Mouse (Mus musculus) ovary, postnatal 36 days (tissue): Measurements from ENCODE around the gene Rab11a.
A peak's percentile ranks its signal among the peaks of the same experiment; 100 is the strongest.
"Not testable (repeated sequence)": the region's sequence is repeated elsewhere in the genome, so short reads cannot be mapped to it uniquely, and the experiment has no call there.

Experiments used
- DNase-seq: peaks from one replicate; pipeline ENCODE4 v3.0.0; 2022; ENCODE audit warnings: low spot score, mixed read lengths

Rab11a gene

DNA sequence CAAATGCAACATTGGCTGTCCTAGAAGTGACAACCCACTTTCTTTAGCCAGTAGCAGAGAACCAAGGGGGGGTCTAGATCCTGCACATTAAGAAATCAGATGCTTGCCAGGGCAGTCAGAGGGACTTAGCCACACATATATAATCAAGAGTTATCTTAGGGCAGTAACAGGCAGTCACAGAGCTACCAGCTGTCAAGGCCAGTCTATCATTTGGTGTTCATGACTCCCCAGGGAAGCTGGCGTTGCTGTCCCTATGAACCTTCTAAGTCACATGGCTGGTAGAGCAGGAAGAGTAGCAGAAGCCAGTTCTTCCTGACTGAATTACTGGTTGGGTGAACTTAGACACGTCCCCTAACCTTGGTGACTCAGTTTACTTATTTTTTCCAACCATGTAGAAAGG lies 44.5 kb downstream of the Rab11a start:
- DNase-seq = no peak

DNA sequence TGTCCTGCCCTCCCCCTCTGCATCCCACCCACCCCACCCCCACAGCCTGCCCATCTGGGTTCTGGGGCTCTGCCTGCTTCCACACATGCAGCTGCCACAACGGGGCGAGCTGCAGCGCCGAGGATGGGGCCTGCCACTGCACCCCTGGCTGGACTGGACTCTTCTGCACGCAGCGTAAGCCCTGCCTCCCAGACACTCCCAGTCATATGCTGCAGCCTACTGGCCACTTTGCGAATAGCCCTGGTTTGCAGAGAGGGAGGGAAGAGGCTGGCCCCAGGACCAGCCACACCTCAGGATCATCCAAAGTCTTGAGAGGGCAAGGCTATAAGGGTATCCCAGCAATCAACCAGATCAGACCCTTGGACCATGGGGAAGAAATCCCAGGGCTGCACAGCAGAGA lies 46.4 kb downstream of the Rab11a start:
- DNase-seq = peak; percentile 53

DNA sequence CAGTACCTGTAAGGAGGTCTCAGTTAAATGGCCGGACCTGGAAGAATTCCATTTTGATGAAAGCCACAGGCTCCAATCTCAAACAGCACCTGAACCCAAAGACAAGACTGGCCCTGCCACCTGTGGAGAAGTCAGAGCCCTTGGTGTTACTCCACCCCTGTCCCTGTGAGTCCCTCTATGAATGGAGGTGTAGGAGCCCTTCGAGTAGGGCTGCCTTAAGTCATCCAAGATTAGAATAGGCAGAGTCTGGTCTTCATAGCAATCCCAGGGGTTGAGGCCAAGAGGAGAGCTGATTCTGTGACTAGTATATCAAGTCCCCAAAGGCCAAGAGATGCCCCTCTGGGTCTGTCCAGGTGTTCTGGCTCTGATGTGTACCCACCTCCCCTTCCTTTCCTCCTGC lies 46.8 kb downstream of the Rab11a start:
- no peak for DNase-seq

DNA sequence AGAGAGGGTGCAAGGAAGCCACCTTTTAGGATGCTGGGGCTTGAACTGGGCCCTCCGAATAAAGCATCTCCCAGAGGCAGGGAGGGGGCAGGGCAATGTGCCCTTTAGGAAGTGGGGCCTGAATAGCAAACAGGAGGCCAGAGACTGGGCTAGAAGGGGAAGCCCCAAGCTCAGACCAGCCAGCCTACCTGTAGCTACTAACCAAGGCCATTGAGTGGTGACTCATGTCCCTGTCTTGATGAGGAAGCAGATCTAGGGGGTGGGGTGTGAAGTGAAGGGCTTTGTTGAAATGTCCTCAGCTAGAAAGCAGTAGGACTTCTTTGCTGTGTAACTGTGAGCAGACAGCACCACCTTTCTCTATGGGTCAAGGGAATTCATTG lies 49.6 kb downstream of the Rab11a start:
- no peak for DNase-seq

DNA sequence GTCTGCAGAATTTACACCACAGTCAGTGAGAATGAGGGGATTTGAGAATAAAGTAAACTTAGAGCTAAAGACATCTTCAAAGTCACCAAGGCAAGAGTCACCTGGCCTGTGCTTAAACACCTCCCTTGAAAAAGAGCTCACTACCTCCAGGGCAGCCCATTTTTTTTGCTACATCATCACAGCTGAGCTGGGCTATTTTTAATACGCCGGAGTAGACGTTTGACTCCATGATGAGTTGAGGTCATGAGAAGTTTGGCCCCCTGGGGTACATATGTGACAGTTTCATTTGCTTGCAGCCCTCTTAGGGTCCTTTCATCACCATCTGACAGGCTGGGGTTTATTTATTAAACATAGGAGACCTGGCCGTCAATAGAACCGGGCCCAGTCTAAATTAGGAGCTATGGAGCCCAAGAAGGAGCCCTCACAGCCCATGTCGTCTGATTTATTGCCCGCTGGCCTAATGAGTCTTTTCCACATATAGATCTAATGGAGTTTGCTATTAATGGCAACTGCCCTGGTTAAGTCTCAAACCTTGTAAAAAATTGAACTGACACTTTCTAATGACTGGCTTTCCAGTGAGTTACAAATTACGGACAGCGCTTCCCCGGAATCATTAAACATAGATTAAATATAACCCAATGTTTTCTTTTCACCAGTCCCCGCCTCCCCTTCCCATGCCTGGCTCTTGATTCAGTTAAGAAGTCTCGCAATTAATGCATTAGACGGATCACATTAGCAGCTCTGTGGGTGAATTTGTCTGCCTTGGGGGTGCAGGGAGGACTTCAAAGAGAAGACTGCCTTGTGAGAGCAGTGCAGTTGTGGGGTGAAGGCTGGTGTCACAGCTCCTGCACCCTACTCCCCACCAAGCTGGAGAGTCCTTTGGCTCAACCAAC lies 50.2 kb downstream of the Rab11a start:
- DNase-seq = no peak

DNA sequence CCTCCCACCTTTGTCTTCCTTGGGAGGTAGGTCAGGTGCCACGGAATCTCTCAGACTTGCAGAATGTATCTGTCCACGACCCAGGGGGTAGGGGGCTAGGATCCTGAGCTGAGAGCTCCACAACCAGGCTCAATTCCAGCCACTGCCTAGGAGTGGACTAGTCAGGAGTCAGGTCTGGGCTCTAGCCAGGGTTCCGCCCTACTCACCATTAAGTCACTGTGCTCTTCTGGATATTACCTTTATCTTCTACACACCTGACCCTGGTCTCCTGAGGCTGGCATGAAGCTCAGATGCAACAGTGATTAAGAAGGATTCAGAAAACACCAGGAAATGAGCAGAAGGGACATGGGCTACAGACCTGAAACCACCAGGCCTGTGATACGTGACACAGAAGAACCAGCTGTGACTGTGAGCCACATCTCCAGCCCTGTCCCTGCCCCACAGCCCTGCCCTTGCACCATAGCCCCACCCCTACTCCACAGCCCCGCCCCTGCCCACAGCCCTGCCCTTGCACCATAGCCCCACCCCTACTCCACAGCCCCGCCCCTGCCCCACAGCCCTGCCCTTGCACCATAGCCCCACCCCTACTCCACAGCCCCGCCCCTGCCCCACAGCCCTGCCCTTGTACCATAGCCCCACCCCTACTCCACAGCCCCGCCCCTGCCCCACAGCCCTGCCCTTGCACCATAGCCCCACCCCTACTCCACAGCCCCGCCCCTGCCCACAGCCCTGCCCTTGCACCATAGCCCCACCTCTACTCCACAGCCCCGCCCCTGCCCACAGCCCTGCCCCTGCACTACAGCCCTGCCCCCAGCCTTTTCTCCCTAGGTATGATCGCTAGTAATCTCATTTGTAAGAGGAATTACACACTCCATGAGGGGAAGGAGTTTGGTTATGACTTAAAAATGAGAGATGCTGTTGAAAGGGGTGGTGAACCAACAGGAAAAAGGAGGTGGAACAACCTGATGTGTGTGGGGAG lies 65.9 kb downstream of the Rab11a start:
- not testable (repeated sequence) for DNase-seq

DNA sequence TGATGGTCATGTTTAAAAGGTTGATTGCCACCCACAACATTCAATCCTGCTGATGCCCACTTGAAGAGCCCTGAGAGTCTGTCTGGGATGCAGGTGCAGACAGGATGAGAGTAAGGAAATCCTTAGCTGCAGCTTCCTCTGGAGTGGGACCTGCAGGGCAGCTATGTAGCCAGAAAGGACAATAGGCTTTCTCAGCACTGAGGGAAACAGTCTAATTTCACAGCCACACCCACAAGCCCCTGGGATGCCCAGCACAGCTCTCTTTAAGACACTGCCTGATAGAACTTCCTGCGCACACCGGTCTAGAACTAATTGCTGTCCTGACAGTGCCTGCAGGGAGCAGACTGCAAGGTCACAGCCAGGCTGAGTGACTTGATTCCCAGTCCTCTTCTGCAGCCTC lies 69.6 kb downstream of the Rab11a start:
- DNase-seq = no peak

DNA sequence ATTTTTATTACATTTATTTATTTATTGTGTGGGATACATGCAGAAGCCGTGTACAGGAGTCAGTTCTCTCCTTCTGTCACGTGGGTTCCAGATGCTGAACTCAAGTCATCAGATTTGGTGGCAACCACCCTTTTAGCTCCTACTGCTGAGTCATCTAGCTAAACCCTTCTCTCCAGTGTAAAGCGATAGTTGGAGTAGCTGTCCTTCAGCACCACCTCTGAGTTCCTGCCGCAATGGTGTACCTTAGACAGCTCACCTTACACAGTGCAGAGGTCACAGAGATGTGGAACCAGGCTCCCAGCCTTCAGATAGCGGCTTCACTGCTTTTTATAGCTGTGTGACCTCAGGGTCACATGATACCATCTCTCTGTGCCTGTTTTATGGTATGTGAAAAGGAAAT lies 70.0 kb downstream of the Rab11a start:
- DNase-seq = no peak

DNA sequence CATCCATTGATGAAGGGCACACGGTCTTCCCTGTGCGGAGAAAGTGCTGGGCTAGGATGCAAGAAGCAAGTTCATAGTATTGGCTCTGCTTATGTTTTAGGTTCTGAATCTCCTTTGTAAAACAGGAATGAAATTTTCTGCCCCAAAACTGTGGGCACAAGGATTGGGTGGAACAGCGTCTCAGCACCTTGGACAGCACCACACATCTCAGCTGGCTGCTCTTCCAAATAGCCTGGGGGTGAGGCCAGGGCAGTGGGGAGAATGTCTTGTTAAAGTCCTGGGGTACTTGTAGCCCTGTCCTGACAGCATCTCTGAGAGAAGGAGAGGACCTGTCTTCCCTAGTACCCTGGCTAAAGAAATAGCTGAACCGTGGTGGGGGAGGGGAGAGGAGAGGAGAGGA lies 71.0 kb downstream of the Rab11a start:
- DNase-seq = peak; percentile 30
